Mouse (Mus musculus): ENCODE results near the gene Rangrf.
"Not testable (repeated sequence)": the region's sequence is repeated elsewhere in the genome, so short reads cannot be mapped to it uniquely, and the experiment has no call there.

The Rangrf gene

DNA sequence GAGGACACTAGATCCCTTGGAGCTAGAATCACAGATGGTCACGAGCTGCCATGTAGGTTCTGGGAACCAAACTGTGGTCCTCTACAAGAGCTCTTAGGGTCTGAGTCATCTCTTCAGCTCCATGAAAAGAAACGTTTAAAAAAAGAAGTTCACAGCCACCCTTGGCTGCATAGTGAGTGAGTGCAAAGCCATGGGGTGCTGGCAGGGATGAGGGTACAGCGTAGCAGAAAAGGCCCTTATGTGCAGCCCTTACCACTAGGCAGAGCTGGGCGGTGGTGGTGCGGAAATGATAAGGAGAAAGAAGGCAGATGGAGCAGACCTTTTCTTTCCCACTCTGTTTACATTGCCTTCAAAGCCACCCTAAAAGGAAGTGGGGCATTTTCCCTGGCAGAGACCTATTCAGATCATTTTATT lies 4.3 kb upstream of the Rangrf start:
- no peak for DNase-seq (ENCODE audit: low read depth)

GRCm38 (mm10) chr11:68975601-68976000 lies 616 bp upstream of the Rangrf start:
- no peak for DNase-seq (ENCODE audit: low read depth)

GRCm38 (mm10) chr11:68974059-68974450 lies 930 bp downstream of the Rangrf start:
- DNase-seq (ENCODE audit: low read depth) = no peak

DNA sequence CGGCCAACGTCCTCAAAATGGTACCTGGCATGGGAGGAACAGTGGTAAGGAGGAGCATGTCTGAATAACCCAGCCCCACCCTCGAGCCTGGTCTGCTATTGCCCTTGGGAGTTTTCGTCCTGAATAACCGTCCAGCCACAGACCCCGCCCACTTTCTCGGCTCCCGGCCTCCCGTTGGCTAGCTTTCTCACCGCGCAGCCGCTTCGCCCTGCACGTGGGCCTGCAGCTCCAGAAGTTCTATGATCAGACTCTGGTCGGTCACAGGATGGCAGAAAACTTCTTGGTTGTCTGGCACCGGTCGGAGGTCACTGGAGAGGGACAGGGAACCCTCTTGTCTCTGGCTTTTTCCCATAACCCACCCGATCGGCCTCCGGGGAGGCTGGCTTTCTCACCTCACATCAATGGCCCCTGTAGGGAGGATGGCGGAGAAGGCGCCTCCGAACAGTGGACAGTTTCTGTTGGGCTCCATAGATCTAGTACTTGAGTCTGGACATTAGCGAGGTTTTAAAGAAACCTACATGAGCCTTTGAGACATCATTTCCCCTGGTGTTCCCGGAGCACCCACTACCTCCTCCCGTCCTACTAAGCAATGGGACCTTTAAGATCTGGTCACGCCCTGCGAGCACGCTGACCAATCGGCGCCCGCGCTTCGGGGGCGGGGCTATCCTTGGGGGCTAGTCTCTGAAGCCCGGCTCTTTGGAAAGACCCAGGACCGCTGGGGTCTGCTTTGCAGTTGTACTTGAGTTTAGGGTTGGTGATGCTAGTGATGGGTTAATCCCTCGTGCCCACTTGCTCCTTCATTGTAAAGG lies 1.5 kb downstream of the Rangrf start:
- DNase-seq (ENCODE audit: low read depth) = peak; percentile 72

GRCm38 (mm10) chr11:68970232-68970631 lies 4.8 kb downstream of the Rangrf start:
- no peak for DNase-seq (ENCODE audit: low read depth)

GRCm38 (mm10) chr11:68968752-68969151 lies 6.2 kb downstream of the Rangrf start:
- no peak for DNase-seq (ENCODE audit: low read depth)

- DNase-seq (ENCODE audit: low read depth) = peak; percentile 79
Observed at GRCm38 (mm10) chr11:68967337-68968282, 7.4 kb downstream of the Rangrf start, which contains the start of gene Slc25a35. TSS of gene Slc25a35 (plus strand) at chr11:68968131.

- no peak for DNase-seq (ENCODE audit: low read depth)
Observed at GRCm38 (mm10) chr11:68966554-68966953, 8.4 kb downstream of the Rangrf start.

GRCm38 (mm10) chr11:68965845-68966244 lies 9.1 kb downstream of the Rangrf start:
- peak; percentile 62 for DNase-seq (ENCODE audit: low read depth)

DNA sequence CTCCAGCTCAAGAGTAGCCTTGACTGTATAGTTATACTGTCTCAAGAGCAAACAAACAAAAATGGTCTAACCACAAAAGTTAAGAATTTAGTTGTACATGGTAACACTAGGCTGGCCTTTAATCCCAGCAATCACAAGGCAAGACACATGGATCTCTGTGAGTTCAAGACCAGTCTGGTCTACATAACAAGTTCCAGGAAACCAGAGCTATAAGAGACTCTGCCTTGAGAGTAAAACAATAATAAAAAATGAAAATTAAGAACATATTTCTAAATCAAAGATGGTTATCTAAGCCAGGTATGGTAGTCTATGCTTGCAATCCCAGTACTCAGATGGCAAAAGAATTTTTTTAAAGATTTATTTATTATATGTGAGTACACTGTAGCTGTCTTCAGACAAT lies 9.9 kb downstream of the Rangrf start:
- no peak for DNase-seq (ENCODE audit: low read depth)

DNA sequence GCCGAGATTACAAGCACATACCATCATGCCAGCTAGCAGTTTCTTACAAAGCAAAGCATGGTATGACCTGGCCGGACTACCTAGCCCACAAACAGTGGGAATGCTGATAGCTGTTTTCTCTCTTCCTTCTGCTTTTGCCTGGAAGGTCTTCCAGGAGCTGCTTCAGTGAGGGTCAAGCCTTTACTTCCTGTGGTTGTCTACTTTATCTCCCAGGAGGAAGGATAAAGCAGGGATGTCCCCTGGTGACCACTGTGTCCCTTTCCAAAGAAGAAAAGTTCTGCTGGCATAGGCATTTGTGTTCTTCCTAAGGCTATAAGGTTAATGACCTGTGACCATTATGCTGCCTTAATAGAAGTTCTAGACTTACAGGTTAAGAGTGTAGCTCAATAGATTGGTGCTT lies 11.6 kb downstream of the Rangrf start:
- no peak for DNase-seq (ENCODE audit: low read depth)

DNA sequence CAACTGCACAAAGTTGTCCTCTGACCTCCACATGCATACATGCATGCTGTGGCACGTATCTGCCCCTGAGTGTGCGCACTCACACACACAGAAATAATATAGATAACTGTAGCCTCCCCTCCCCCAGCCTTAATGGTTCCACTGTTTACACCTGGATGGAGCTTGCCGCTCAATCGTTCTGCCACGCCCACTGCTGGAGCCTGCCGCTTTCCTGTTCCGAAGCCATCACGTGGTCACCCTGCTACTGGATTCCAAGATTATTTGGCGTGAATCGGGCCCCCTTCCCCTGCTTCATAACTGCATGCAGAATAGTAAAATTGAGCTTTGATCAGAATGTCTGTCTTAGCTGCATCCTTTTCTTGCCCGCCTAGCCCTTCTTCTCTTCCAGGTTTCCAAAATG lies 12.8 kb downstream of the Rangrf start:
- DNase-seq (ENCODE audit: low read depth) = not testable (repeated sequence)

DNA sequence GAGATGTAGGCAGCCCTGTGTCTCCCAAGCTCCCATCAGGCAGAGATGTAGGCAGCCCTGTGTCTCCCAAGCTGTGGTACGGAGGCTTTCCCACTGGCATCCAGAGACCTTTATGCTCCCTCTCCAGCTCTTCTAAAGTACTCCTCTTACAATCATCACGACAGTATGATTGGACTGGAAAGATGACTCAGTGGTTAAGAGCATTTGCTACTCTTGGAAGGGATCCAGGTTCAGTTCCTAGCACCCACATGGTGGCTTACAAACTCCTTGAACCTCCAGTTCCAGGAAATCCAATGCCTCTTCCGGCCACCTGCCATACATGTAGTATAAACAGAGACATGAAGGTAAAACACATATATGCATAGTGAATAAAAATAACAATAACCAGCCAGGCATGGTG lies 13.4 kb downstream of the Rangrf start:
- DNase-seq (ENCODE audit: low read depth) = no peak

DNA sequence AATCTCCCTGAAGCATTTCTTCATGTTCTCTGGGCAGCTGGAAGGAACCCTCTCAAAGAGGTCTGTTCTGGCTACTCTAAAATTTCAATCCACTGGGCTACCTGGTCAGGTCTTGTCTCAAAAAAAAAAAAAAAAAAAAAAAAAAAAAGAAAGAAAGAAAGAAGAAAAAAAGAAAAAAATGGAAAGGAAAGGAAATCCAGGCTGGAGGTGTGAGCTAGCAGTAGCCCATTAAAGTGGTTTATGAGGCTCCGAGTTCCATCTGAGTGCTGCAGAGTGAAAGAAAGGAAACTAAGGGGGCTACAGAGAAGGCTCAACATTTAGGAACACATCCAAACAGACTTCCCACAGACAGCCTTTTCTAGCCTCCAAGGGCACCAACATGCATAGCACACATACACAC lies 17.0 kb downstream of the Rangrf start:
- no peak for DNase-seq (ENCODE audit: low read depth)

GRCm38 (mm10) chr11:68957308-68957707 lies 17.7 kb downstream of the Rangrf start, which contains the start of gene Arhgef15:
TSS of gene Arhgef15 (minus strand) at chr11:68957480.
- DNase-seq (ENCODE audit: low read depth) = no peak

DNA sequence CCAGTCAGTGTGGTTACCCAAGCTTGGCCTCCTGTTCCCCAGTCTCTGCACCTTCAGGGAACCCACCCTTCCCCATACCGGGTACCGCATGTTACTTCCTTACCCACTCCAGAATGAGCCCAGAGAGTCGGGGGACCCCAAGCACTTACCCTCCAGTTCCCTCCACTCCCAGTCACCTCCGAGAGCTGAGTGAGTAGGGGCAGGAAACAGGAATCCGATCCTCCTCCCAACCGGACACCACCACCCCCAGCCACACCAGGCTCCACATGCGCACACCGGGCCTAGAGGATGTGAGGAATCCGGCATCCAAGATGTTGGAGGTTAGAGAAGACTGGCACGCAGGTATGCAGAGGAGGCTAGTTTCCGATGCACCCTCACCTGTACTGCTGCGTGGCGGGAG lies 18.3 kb downstream of the Rangrf start:
- no peak for DNase-seq (ENCODE audit: low read depth)

DNA sequence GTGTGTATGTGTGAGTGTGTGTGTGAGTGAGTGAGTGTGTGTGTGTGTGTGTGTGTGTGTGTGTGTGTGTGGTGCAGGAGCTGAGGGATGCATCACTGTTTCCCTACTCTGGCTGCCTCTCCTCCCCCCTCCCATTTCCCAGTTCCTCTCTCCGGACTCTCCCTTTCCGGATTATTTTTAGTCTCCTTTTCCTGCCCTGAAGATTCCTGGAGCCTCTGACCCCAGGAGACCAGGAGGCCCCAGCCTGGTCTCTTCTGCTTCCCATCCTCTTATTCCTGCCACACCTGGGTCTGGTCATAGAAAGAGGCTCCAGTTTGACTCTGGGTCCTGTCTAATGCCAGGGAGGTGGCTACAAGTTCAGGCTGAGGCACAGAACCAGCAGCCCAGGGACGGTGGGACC lies 18.9 kb downstream of the Rangrf start:
- DNase-seq (ENCODE audit: low read depth) = no peak

- no peak for DNase-seq (ENCODE audit: low read depth)
Observed at GRCm38 (mm10) chr11:68955473-68955872, 19.5 kb downstream of the Rangrf start.

DNA sequence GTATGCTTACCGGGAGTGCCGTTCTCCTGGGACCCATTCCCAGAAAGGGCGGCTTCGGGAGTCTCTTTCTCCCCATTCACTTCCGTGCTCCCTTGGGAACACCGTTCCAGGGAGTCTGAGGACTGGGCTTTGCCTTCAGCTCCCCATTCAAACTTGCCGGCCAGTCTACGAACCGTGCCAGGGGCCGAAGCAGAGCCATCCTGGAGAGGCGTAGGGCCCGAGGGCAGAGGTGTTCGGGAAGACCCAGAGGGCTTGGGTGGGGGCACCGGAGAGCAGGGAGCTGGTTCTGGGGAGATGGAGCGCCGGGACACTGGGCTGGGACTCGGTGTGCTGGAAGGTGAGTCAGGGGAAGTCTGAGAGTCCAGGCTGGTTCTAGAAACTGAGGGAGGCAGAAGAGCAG lies 20.6 kb downstream of the Rangrf start:
- DNase-seq (ENCODE audit: low read depth) = no peak

DNA sequence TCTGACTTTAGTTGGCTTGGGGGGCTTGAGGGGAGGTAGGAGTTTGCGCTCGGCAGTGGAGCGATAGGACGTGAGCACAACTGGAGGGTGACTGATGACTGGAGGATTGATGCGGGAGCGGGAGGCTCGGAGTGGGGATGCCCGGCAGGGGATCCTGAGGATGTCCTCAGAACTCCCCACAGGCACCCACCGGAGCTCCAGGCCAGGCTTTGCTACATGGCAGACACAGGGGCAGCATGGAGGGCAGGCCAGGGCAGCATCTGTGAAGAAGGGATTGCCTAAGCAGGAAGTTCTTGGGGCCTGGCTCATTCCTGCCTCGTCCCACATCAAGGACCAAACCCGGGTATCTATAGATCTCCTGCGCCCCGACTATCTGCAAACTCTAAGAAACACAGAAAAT lies 21.1 kb downstream of the Rangrf start:
- no peak for DNase-seq (ENCODE audit: low read depth)

- no peak for DNase-seq (ENCODE audit: low read depth)
Observed at GRCm38 (mm10) chr11:68947542-68947993, 27.4 kb downstream of the Rangrf start.

DNA sequence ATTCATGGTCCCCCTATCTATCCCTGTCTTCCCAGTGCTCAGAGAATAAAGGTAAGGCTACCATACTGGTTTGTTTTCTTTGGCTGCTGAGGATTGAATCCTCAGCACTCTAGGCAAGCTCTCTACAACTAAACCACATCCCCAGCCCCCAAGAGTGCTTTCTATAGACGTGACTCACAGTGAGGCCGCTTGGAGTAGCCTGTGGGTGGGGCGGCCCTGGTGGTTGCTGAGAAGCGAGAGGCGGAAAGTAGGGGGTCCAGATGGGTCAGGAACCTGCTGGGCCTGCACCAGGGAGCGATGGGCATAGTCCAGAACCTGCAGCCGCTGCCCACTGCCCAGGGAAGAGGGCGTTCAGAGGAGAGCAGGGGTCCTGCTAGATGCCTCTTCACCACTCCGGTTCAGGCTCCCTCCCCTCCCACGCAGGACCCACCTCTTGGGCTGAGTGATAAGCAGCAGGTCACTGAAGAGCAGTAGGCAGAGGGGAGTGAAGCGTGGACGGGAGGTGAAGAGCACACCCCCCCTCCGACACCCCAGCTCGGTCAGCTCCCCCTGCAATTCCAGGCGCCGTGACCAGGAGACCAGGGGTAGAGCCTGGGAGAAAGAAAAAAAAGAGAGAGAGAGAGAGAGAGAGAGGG lies 28.1 kb downstream of the Rangrf start:
- DNase-seq (ENCODE audit: low read depth) = no peak

Data from c-Kit-positive CD71-negative TER-119-negative erythroid progenitor cells, embryonic 14.5 days (primary cell).